Mouse (Mus musculus): ENCODE measurements around the gene Dnase1.
"Not testable (repeated sequence)": the region's sequence is repeated elsewhere in the genome, so short reads cannot be mapped to it uniquely, and the experiment has no call there.

The Dnase1 gene

DNA sequence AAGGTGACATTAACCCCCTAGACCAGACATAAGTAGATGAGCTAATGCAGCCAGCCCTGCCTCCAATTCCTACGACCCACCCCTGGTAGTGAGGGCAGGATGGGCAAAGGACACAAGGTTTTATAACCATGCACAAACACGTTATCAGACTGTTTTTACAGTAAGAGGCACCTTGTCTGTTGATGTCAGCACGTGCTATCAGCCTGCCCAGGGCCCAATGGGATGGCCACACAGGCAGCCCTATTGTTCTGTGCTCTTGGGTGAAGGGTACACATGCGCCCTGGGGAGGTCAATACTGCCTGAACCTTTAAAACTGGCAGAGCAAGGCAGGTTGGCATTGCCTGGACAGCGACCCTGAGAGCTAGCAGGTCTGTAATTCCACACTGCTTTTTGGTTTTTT, at the start of gene Dnase1:
TSS of gene Dnase1 (plus strand) at position 136 of the 400 bp plus-strand sequence.
- DNase-seq (ENCODE audit: low spot score): no peak

DNA sequence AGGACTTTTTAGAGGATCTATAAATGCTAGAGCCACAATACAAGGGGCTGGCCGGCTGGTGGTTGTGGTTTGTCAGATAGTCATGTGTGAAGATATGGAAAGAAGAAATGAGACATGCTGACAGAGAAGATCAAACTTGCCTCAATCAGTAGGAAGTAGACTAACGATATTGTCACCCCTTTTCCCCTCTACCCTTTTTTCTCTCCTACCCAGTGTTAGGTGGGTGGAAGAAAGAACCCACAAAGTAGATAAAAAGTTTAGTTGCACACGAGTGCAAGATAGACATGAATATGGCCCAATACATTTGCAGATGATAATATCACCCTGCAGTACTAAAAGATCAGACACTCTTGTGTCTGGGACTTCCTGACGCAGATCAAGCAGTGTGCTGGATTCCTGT, 48.3 kb upstream of the Dnase1 start:
- DNase-seq (ENCODE audit: low spot score): no peak

DNA sequence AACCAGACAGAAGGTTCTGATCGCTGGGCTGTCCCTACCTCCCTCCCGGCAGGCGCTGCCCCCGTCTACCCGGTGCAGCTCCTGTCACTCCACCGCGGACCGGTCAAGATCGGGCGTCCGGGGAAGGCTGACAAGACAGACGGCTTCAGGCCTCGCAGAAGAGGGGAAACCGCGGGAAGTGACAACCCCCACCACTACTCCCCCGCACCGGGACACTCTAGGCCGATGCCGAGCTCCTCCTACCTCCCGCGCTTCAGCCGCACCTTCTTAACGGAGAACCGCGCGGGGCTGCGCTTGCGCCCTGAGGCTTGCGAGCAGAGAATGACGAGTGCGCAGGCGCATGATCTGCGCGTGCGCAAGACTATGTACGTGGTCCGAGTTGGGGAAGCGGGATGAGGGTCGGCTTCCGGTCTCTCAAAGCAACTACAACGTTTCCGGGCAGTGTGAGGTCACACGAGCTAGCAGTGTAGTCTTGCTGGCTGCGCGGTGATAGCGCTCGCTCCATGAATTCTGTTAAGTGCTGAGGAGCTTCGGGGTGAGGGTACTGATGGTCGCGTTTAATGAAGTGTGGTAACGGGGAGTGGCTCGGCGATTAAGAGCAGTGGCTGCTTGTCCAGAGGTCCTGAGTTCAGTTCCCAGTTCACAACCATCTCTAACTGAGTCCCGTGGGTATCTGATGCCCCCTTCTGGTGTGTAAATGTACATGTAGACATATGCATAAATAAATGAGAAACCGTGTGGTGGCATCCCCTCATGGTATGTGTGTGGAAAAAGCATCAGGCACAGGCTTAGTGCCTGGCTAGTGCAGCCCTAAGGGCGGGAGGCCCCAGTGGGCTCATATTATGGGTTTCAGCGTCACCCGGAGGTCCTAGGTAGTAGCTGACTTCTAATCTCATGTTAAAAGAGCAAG, 33.0 kb upstream of the Dnase1 start, which contains the start of gene Slx4:
TSS of gene Slx4 (minus strand) at position 282 of the 910 bp plus-strand sequence.
- DNase-seq (ENCODE audit: low spot score): peak; percentile 95

DNA sequence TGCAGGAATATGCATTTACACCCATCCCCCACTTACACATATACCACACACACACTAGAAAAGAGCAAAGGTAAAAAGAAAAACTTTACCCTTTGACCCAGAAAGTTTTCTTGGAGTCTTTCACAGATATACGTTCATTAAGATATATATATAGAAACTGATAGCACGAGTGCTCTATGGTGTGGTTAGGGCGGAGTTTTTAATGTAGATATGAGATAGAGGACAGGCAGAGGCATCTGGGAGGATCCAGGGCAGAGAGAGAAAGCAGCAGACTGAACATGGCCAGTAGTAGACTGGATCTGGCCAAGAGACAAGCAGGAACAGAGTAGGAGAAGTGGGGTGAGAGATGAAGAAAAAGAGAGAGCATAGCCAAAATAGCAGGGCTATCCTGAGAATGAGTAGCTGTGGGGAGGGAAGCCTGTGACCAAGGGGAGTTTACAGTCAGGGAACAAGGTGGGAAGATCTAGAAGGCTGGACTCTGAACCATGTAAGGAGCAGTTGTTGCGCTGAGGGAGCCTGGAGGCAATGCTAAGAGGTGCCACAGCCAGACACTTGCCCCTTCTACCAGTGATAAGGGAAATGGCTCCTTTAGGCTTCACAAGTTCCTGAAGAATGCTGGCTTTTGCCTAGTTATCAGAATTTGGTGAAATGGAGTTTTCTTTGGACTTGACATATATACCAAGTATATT, 23.7 kb upstream of the Dnase1 start:
- no peak for DNase-seq (ENCODE audit: low spot score)

DNA sequence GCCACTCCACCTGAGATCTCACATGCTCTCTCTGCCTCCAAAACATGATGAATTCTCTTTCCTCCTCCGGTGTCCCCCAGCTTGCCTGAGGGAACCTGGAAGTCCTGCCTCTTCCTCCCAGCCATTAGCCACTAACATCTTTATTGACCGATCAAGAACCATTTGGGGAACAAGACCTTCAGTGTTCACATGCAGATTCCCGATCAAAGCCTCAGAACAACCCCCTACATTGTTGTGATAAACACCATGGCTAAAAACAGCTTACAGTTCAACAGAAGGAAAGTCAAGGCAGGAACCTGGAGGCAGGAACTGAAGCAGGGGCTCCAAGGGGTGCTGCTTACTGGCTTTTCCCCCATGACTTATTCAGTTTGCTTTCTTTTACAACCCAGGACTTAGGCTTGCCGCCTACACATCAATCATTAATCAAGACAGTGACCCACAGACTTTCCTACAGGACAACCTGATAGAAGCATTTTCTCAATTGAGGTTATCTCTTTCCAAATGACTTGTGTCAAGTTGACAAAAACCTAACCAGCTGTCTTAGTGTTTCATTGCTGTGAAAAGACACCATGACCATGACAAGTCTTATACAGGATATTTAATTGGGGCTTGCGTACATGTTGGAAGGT, 22.6 kb upstream of the Dnase1 start:
- no peak for DNase-seq (ENCODE audit: low spot score)

DNA sequence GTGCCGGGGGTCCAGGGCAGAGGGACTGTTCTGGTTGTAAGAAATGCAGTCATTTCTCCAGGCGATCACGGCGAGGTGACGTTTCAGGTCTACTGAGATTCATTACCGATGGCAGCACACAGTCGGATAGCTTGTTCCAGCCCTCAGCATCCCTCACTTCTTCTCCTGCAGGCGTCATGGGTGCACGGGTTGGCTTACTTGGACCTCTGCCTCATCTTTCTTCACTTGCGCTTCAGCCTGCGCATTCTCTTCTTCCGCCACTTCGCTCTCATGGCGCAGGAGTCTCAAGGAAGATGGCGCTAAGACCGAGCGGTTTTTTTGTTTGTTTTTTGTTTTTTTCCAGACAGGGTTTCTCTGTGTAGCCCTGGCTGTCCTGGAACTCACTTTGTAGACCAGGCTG, 20.0 kb upstream of the Dnase1 start:
- not testable (repeated sequence) for DNase-seq (ENCODE audit: low spot score)

DNA sequence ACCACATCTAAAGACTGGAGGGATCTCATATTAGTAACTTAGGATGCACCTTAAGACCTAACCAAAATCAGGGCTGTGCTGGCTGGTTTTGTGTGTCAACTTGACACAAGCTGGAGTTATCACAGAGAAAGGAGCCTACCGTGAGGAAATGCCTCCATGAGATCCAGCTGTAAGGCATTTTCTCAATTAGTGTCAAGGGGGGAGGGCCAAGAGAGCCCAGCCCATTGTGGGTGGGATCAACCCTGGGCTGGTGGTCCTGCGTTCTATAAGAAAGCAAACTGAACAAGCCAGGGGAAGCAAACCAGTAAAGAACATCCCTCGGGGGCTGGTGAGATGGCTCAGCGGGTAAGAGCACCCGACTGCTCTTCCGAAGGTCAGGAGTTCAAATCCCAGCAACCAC, 19.3 kb upstream of the Dnase1 start:
- DNase-seq (ENCODE audit: low spot score): not testable (repeated sequence)

DNA sequence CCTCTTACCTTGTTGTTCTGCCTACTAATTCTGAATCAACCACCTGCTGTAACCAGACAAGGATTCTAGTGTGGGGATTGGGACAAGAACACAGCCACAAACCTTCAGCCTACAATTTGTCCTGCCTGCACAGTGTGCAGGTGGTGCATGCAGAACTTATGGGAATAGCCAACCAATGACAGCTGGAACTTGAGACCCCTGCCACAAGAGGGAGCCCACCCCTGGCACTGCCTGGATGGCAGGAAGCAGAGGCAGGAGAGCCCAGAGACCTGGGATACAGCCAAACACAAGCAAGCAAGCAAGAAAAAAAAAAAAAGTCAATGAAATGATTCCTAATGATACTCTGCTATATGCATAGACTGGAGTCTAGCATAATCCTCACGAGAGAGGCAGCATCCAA, 15.5 kb upstream of the Dnase1 start:
- DNase-seq (ENCODE audit: low spot score): no peak

DNA sequence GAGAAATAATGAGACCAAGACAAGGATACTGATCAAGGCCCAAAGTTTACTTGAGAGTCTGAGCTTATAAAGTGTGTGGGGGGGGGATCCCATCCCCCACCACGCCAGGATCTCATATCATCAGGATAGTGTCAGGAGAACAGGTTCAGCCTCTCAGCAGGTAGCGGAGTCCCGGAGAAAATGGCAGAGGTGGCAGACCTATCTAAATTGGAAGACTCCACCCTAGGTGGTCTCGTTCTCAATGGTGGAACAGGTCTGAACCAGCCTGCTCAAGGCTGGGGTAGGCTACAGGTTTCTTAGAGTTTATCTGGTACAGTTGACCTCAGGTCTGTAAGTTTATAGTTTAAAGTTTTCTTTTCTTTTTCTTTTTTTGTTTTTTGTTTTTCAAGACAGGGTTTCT, 14.0 kb upstream of the Dnase1 start:
- DNase-seq (ENCODE audit: low spot score): no peak

DNA sequence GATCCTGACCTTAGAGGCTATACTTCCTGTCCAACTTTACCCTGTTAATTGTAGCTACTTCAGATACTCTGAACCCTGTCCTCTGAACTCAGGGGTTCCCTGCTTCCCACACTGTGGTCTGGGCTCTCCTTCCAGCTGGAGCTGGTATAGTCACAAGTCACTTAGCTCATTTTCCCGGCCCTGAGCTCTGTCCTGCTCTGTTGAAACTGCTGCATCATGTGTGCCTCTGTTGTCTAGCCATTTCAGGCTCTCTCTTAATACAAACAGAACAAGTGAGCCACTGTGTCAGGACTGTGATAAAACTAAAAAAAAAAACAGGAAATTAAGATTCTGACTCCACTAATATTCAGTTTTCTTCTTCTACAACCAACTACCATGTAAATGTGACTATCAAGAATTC, 10.1 kb upstream of the Dnase1 start:
- no peak for DNase-seq (ENCODE audit: low spot score)

DNA sequence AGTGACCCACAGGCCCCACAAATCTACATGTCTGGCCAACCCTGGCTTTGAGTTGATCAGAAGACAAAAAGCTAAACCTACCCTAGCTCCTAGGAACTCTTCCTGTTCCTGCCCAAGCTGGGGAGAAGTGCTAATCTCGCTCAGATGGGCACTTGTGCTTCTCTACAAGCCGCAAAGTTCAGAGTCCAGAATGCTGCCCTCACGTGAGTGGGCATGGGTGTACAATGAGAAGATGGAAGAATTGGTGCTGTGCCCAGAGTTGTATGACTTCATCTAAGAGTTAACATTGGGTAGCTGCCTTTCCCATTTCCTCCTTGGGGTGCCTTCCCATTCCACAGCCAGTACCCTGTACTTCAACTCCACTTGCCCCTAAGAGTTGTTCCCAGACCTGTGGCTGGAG, 9.5 kb upstream of the Dnase1 start:
- no peak for DNase-seq (ENCODE audit: low spot score)

DNA sequence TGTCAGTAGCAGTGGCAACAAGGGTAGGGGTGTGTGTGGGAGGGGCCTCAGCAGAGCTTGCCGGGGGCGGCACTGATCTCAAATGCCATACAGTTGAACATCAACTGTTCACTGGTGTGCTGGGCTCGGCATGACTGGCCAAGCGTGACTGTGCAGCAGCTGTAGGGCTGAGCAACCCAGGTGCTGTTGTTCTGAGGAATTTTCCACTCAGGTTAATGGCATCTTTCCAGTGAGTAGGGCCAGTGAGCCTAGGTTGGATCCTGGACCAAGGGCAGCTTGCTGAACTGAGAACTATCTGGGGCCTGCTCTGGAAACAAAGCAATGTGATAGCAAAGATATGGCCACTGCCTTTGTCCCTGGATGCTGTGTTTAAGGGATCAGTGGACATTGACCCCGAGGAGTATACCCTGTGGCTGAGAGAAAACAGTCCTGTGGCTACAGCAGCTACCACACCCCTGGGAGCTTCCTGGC, 7.3 kb upstream of the Dnase1 start:
- DNase-seq (ENCODE audit: low spot score): peak; percentile 56

DNA sequence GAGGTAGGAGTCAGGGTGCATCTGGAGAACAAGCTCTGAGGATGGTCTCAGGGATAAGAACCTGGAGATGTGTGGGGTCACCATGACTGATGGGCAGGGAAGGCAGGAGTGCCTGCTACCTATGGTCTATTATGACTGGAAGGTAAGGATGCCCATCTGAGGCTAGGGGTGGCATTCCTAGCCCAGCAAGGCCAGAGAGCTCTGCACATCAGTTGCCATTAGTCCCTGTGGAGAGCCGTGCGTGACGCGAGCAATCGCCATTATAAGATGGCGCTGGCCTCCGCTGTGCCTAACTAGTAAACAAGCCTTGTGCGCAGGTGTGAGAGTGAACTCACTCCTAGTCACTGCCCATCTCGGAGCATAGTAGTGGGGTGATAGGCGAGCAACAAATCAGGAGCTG, 6.2 kb upstream of the Dnase1 start:
- no peak for DNase-seq (ENCODE audit: low spot score)

DNA sequence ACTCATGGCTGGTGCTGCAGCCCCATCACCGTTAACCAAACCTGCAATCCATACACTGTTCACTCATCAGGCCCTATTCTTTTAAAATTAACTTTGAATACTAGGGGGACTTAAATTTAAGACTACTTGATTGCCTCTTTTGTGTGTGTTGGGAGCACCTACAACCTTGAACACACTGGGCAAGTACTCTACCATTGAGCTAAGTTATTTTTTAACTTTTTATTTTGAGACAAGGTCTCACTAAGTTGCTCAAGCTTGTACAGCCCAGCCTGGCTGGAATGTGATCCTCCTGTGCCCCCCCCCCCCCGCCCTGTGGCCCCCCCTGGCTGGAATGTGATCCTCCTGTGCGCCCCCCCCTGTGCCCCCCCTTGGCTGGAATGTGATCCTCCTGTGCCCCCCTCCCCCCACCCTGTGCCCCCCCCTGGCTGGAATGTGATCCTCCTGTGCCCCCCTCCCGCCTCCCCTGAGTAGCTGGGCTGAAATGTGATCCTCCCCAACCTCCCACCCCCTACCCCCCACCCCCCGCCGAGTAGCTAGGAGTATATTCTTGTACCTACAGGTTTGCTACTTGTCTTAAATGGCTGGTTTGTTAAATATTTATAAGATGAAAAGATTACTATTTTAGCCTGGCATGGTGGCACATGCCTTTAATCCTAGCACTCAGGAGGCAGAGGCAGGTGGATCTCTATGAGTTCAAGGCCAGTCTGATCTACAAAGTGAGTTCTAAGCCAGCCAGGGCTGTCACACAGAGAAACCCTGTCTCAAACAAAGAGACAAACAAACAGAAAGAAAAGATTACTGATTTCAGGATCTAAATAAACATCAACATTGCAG, 5.1 kb upstream of the Dnase1 start:
- DNase-seq (ENCODE audit: low spot score): peak; percentile 77

DNA sequence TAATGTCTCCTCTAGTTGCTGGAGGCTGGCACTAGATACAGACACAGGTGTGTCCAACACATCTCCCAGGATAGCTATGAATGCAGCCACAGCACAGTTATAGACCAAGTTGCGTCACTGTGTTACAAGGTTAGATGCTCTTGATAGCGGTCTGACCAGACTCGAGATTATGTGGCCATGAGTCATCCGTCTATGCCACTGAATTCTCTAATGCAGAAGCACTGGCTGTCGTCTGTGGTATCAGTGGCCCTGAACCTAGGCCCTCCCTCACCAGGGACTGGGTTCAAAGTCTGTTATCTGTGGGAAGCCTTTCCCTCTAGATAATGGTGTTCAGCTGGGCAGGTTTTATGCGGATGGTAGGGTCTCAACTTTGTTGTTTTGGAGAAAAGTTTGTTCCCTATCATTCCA, 4.4 kb upstream of the Dnase1 start:
- peak; percentile 80 for DNase-seq (ENCODE audit: low spot score)

DNA sequence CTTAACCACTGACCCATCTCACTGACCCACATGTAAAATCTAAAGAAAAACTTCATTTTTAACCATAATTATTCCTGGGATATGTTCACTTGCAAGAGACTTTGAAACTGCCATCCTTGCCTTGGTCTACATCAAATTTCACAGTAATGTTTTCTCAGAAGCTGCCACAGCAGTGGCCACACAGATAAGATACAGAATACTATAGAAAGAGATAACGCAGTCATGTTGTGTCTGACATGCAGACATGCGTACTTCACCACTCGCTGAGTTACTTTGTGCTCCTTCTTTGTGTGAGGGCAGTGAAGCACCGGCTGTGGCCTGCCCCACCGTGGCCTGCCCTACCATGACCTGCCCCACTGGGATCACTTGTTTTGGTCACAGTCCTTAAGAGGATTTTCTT, 2.8 kb upstream of the Dnase1 start:
- no peak for DNase-seq (ENCODE audit: low spot score)

DNA sequence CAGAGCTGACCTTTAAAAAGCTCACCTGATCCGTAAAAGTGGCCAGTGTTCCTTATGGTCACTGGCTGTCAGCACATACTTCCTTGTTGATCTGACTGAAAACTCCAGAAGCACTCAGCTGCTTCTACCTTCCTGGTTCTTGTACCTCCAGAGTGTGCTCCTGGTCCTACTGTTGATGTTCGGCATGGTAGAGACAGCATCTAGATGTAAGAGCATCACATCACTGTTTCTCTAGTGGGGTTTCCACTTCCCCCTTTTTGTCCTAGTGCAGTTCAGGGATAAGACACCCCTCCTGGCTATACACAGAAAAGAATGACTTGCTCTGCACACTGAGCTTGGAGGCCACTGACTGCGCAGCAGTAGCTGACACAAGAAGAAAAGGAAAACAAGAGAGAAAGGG, 2.3 kb upstream of the Dnase1 start:
- DNase-seq (ENCODE audit: low spot score): no peak

DNA sequence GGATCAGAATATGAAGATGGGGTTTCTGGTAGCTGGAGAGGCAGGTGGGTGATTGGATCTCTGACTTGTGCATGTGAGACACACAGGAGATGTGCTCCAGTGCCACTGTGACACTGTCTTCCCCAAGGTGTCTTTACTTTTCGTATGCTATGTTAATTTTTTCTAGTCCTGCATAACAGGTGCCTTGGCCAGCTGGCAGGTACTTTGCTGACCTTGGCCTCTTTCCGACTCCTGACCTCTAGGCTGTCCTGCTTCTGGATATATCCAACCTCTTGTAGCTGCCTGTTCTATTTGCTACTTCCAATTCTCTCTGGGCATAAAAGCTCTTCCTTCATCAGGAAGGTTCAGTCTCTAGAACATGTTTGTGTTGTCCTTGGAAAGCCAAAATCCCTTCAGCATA, 1.2 kb upstream of the Dnase1 start:
- no peak for DNase-seq (ENCODE audit: low spot score)

DNA sequence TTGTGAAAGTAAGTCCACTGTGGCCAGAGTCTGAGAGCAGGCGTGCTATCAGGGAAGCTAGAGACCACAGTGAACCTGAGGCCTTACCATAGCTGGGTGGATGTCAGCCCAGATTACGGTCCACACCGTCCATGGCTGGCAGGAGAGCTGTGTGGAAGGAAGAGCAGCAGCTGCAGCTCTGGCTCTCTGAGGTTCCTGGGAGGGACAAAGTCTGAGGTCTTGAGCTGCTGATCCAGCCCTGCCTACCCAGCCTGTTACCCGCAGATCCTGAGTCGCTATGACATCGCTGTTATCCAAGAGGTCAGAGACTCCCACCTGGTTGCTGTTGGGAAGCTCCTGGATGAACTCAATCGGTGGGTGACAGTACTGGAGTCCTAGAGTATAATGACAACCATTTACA, 948 bp downstream of the Dnase1 start:
- no peak for DNase-seq (ENCODE audit: low spot score)

DNA sequence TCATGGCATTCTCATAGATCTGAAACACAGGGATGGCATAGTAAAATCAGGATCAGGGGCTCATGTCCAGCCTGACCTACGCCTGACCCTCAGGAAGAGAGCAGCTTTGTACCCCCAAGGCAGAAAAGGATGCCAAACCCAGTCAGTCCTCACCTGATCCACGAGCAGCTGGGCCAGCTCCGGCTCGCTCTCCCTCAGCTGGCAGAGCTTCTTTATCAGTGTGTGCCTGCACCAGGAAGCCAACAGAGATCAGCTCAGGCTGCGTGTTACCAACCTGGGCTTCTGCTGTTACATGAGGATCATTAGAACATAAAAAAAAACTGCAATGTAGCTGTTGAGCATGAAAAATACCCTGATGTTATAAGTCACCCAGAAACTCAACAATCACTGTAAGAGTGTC, 3.5 kb downstream of the Dnase1 start:
- no peak for DNase-seq (ENCODE audit: low spot score)

DNA sequence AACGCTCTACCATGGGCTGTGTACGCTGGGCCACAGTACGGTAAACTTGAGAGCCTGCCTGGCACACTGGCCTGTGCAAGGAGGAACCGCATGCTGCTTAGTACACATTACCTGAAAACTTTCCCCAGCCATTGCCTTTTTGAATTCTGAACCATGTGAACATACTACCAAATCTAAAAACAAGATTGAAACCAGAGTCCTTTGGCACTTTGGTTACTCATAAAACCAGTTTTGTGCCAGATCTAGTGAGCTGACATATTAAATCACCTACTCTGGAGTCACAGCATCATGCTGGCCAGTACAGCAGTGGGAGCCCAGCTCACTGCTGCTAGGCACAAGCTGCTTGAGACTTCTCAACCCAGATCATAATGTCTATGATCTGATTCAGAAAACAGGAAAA, 4.9 kb downstream of the Dnase1 start:
- no peak for DNase-seq (ENCODE audit: low spot score)

DNA sequence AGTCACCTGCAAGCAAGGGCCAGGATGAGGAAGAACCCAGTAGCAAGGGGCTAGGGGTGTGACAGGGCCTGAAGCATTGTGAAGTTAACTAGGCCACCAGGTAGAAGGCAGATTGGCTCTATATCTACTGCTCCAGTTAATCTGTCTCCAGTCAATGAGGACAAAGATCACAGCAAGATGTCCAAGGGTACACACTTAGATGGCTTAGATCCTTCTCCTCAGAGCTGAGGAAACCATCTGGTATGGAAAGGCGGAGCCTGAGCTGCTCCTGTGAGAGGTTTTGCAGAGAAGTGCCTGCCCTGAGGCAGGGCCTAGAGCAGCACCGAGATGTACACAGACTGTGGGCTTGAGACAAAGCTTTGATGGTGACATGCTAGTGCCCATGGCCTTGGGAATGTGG, 7.4 kb downstream of the Dnase1 start:
- no peak for DNase-seq (ENCODE audit: low spot score)
